Mouse (Mus musculus): ENCODE data around the gene Ptprj.

The Ptprj gene

GRCm38 (mm10) chr2:90509268-90509667, 71.2 kb downstream of the Ptprj start:
- no peak for DNase-seq

GRCm38 (mm10) chr2:90506143-90506542, 74.3 kb downstream of the Ptprj start:
- no peak for DNase-seq

- DNase-seq: peak; percentile 71 to 74
Observed at GRCm38 (mm10) chr2:90504731-90505171, 75.7 kb downstream of the Ptprj start.

GRCm38 (mm10) chr2:90503182-90503833, 77.1 kb downstream of the Ptprj start:
- DNase-seq: no peak

GRCm38 (mm10) chr2:90502738-90503137, 77.7 kb downstream of the Ptprj start:
- DNase-seq: no peak

GRCm38 (mm10) chr2:90501708-90502107, 78.7 kb downstream of the Ptprj start:
- no peak for DNase-seq

- DNase-seq: no peak
Observed at GRCm38 (mm10) chr2:90500892-90501291, 79.6 kb downstream of the Ptprj start.

GRCm38 (mm10) chr2:90499002-90499401, 81.4 kb downstream of the Ptprj start:
- DNase-seq: no peak

GRCm38 (mm10) chr2:90497551-90497950, 82.9 kb downstream of the Ptprj start:
- peak; percentile 32 to 53 for DNase-seq

GRCm38 (mm10) chr2:90496680-90497074, 83.8 kb downstream of the Ptprj start:
- DNase-seq: no peak

GRCm38 (mm10) chr2:90496012-90496679, 84.3 kb downstream of the Ptprj start:
- DNase-seq: no peak

GRCm38 (mm10) chr2:90490279-90491046, 90.0 kb downstream of the Ptprj start:
- DNase-seq: no peak

- no peak for DNase-seq
Observed at GRCm38 (mm10) chr2:90489839-90490238, 90.6 kb downstream of the Ptprj start.

GRCm38 (mm10) chr2:90488690-90489590, 91.5 kb downstream of the Ptprj start:
- DNase-seq: no peak

GRCm38 (mm10) chr2:90487471-90488238, 92.8 kb downstream of the Ptprj start:
- DNase-seq: no peak

- no peak for DNase-seq
Observed at GRCm38 (mm10) chr2:90486226-90486755, 94.2 kb downstream of the Ptprj start.

GRCm38 (mm10) chr2:90481505-90481904, 98.9 kb downstream of the Ptprj start:
- DNase-seq: no peak

GRCm38 (mm10) chr2:90480747-90481308, 99.6 kb downstream of the Ptprj start:
- DNase-seq: no peak

- DNase-seq: no peak
Observed at GRCm38 (mm10) chr2:90478531-90478930, 101.9 kb downstream of the Ptprj start.

GRCm38 (mm10) chr2:90477617-90478016, 102.8 kb downstream of the Ptprj start:
- no peak for DNase-seq

GRCm38 (mm10) chr2:90476792-90477191, 103.7 kb downstream of the Ptprj start:
- no peak for DNase-seq
